Mouse (Mus musculus) E14TG2a.4 (cell line): Measurements from ENCODE around the gene H2-Ob.

Experiments used
- CTCF ChIP-seq: conservative IDR thresholded peaks from 2 replicates; pipeline ENCODE4 v1.5.1; 2014; ENCODE audit warnings: low read length
- NANOG ChIP-seq: IDR thresholded peaks from 2 replicates; pipeline ENCODE4 v1.6.1; 2014; ENCODE audit warnings: borderline replicate concordance, low read length, mixed read lengths
- POU5F1 ChIP-seq: IDR thresholded peaks from 2 replicates; pipeline ENCODE4 v1.6.1; 2014; ENCODE audit warnings: low read length, borderline replicate concordance

- TF ChIP-seq CTCF: no peak
- no peak for TF ChIP-seq POU5F1
- no peak for TF ChIP-seq NANOG
Measured at GRCm38 (mm10) chr17:34210599-34210998, 28.1 kb upstream of the H2-Ob start.
